Mouse (Mus musculus): ENCODE data around the gene Slk. TPM values are rescaled to one million over a fixed set of nuclear protein-coding genes. Genes with fewer than 3 reads are reported as not detected.
A peak's percentile ranks its signal among the peaks of the same experiment; 100 is the strongest.

The Slk gene
- polyA plus RNA-seq, 1 experiment: 5.3 TPM

- 91% methylated on average over 10 of the region's 10 CpGs for WGBS
- peaks cover 22% of the 10 kb centered on the region for H3K36me3 ChIP-seq (ENCODE audit: control insufficient read depth, insufficient read depth, low read length)
Observed at GRCm38 (mm10) chr19:47624940-47625711, 45.6 kb downstream of the Slk start.

GRCm38 (mm10) chr19:47627450-47627849 is 48.0 kb downstream of the Slk start:
- no peak overlapping the region for H3K4me3 ChIP-seq (ENCODE audit: extremely low read depth, insufficient read depth, insufficient read length)
- no peak for TF ChIP-seq POLR2A (IDR thresholded peaks at IDR 0.05; ENCODE audit: low read depth, low read length)
- TF ChIP-seq CTCF (IDR thresholded peaks at IDR 0.05; ENCODE audit: extremely low read depth, insufficient read depth, insufficient read length, insufficient replicate concordance): no peak
- no peaks in the 10 kb centered on the region for H3K4me1 ChIP-seq (ENCODE audit: control insufficient read depth, insufficient read depth, insufficient read length)
- no peak overlapping the region for H3K27ac ChIP-seq (ENCODE audit: insufficient read depth, low read length)
- WGBS: 90% methylated on average over 10 of the region's 10 CpGs
- DNase-seq (ENCODE audit: low read depth in 1 of 2, low spot score in 2 of 2): no peak
- H3K36me3 ChIP-seq (ENCODE audit: control insufficient read depth, insufficient read depth, low read length): peaks cover 16% of the 10 kb centered on the region
- no peaks in the 10 kb centered on the region for H3K27me3 ChIP-seq (ENCODE audit: control insufficient read depth, insufficient read depth, low read length)

More at GRCm38 (mm10) chr19:47624940-47625711, 45.6 kb downstream of the Slk start:
- H3K4me3 ChIP-seq (ENCODE audit: extremely low read depth, insufficient read depth, insufficient read length): no peak overlapping the region
- H3K27me3 ChIP-seq (ENCODE audit: control insufficient read depth, insufficient read depth, low read length): no peaks in the 10 kb centered on the region
- no peak overlapping the region for H3K27ac ChIP-seq (ENCODE audit: insufficient read depth, low read length)
- TF ChIP-seq CTCF (IDR thresholded peaks at IDR 0.05; ENCODE audit: extremely low read depth, insufficient read depth, insufficient read length, insufficient replicate concordance): no peak
- no peak for TF ChIP-seq POLR2A (IDR thresholded peaks at IDR 0.05; ENCODE audit: low read depth, low read length)
- no peak for DNase-seq (ENCODE audit: low read depth in 1 of 2, low spot score in 2 of 2)
- H3K4me1 ChIP-seq (ENCODE audit: control insufficient read depth, insufficient read depth, insufficient read length): no peaks in the 10 kb centered on the region; the same call in 1 of the 2 replicates

GRCm38 (mm10) chr19:47629068-47629467 is 49.6 kb downstream of the Slk start:
- Histone ChIP-seq H3K4me1 (ENCODE audit: control insufficient read depth, insufficient read depth, insufficient read length) (no peaks in the 10 kb centered on the region), H3K36me3 (ENCODE audit: control insufficient read depth, insufficient read depth, low read length) (peaks cover 14% of the 10 kb centered on the region), H3K27ac (ENCODE audit: insufficient read depth, low read length) (no peak overlapping the region), H3K4me3 (ENCODE audit: extremely low read depth, insufficient read depth, insufficient read length) (no peak overlapping the region), H3K27me3 (ENCODE audit: control insufficient read depth, insufficient read depth, low read length) (no peaks in the 10 kb centered on the region)
- DNase-seq (ENCODE audit: low read depth in 1 of 2, low spot score in 2 of 2): no peak
- WGBS: 91% methylated on average over 5 of the region's 5 CpGs
- TF ChIP-seq CTCF (IDR thresholded peaks at IDR 0.05; ENCODE audit: extremely low read depth, insufficient read depth, insufficient read length, insufficient replicate concordance): no peak
- TF ChIP-seq POLR2A (IDR thresholded peaks at IDR 0.05; ENCODE audit: low read depth, low read length): no peak

GRCm38 (mm10) chr19:47630381-47630780 is 50.9 kb downstream of the Slk start:
- 89% methylated on average over 5 of the region's 5 CpGs for WGBS
- Histone ChIP-seq H3K36me3 (ENCODE audit: control insufficient read depth, insufficient read depth, low read length) (peaks cover 9% of the 10 kb centered on the region), H3K27ac (ENCODE audit: insufficient read depth, low read length) (no peak overlapping the region), H3K4me3 (ENCODE audit: extremely low read depth, insufficient read depth, insufficient read length) (no peak overlapping the region), H3K4me1 (ENCODE audit: control insufficient read depth, insufficient read depth, insufficient read length) (no peaks in the 10 kb centered on the region), H3K27me3 (ENCODE audit: control insufficient read depth, insufficient read depth, low read length) (no peaks in the 10 kb centered on the region)
- DNase-seq (ENCODE audit: low read depth in 1 of 2, low spot score in 2 of 2): no peak
- no peak for TF ChIP-seq POLR2A (IDR thresholded peaks at IDR 0.05; ENCODE audit: low read depth, low read length)
- TF ChIP-seq CTCF (IDR thresholded peaks at IDR 0.05; ENCODE audit: extremely low read depth, insufficient read depth, insufficient read length, insufficient replicate concordance): no peak

GRCm38 (mm10) chr19:47631799-47632198 is 52.3 kb downstream of the Slk start:
- no peak overlapping the region for H3K27ac ChIP-seq (ENCODE audit: insufficient read depth, low read length)
- TF ChIP-seq POLR2A (IDR thresholded peaks at IDR 0.05; ENCODE audit: low read depth, low read length) (no peak), CTCF (IDR thresholded peaks at IDR 0.05; ENCODE audit: extremely low read depth, insufficient read depth, insufficient read length, insufficient replicate concordance) (no peak)

GRCm38 (mm10) chr19:47635380-47635779 is 55.9 kb downstream of the Slk start:
- WGBS: 97% methylated on average over 4 of the region's 4 CpGs
- DNase-seq (ENCODE audit: low read depth in 1 of 2, low spot score in 2 of 2): no peak
- H3K27me3 ChIP-seq (ENCODE audit: control insufficient read depth, insufficient read depth, low read length): no peaks in the 10 kb centered on the region
- H3K36me3 ChIP-seq (ENCODE audit: control insufficient read depth, insufficient read depth, low read length): peaks cover 22% of the 10 kb centered on the region
- no peak overlapping the region for H3K4me3 ChIP-seq (ENCODE audit: extremely low read depth, insufficient read depth, insufficient read length)
- TF ChIP-seq POLR2A (IDR thresholded peaks at IDR 0.05; ENCODE audit: low read depth, low read length) (no peak), CTCF (IDR thresholded peaks at IDR 0.05; ENCODE audit: extremely low read depth, insufficient read depth, insufficient read length, insufficient replicate concordance) (no peak)
- no peak overlapping the region for H3K27ac ChIP-seq (ENCODE audit: insufficient read depth, low read length)
- no peaks in the 10 kb centered on the region for H3K4me1 ChIP-seq (ENCODE audit: control insufficient read depth, insufficient read depth, insufficient read length)

More at GRCm38 (mm10) chr19:47631799-47632198, 52.3 kb downstream of the Slk start:
- Histone ChIP-seq H3K4me3 (ENCODE audit: extremely low read depth, insufficient read depth, insufficient read length) (no peak overlapping the region), H3K4me1 (ENCODE audit: control insufficient read depth, insufficient read depth, insufficient read length) (no peaks in the 10 kb centered on the region), H3K27me3 (ENCODE audit: control insufficient read depth, insufficient read depth, low read length) (no peaks in the 10 kb centered on the region), H3K36me3 (ENCODE audit: control insufficient read depth, insufficient read depth, low read length) (peaks cover 7% of the 10 kb centered on the region)
- WGBS: 91% methylated on average over 5 of the region's 5 CpGs
- DNase-seq (ENCODE audit: low read depth in 1 of 2, low spot score in 2 of 2): no peak

GRCm38 (mm10) chr19:47643910-47644309 is 64.4 kb downstream of the Slk start:
- H3K27me3 ChIP-seq (ENCODE audit: control insufficient read depth, insufficient read depth, low read length): no peaks in the 10 kb centered on the region
- H3K4me3 ChIP-seq (ENCODE audit: extremely low read depth, insufficient read depth, insufficient read length): no peak overlapping the region
- WGBS: 88% methylated on average over 2 of the region's 2 CpGs
- no peaks in the 10 kb centered on the region for H3K4me1 ChIP-seq (ENCODE audit: control insufficient read depth, insufficient read depth, insufficient read length)
- H3K27ac ChIP-seq (ENCODE audit: insufficient read depth, low read length): no peak overlapping the region
- DNase-seq (ENCODE audit: low read depth in 1 of 2, low spot score in 2 of 2): peak in 1 of 2 experiments; percentile 0
- H3K36me3 ChIP-seq (ENCODE audit: control insufficient read depth, insufficient read depth, low read length): peaks cover 26% of the 10 kb centered on the region
- TF ChIP-seq POLR2A (IDR thresholded peaks at IDR 0.05; ENCODE audit: low read depth, low read length) (no peak), CTCF (IDR thresholded peaks at IDR 0.05; ENCODE audit: extremely low read depth, insufficient read depth, insufficient read length, insufficient replicate concordance) (no peak)
